Mouse (Mus musculus): ENCODE measurements at regions not wholly inside any gene's neighbourhood (a gene's known extent, or its start where the extent isn't known, plus 50 kb on each side); places are given as distances from the start of the nearest gene placed in this dataset.

DNA sequence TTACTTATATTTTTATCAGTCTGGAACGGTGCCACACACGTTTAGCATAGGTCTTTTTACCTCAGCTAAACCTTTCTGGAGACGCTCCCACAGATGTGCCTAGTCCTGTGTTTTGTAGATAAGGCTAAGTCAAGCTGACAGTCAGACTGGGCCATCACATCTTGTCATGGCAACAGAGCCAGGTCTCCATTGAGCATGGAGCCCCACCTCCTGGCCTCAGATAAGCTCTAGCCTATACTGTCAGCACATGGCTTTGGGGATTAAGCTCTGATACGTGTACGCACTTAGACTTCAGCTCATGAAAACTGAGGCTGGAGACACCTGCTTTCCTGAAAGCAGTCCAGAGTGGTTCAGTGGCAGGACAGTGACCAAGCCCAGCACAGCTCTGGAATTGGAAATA lies 392.4 kb upstream of the Kcnab2 start:
- TF ChIP-seq POLR2A (IDR thresholded peaks at IDR 0.05; ENCODE audit: borderline replicate concordance, low read depth, low read length) (no peak), CTCF (IDR thresholded peaks at IDR 0.05; ENCODE audit: low read depth, low read length) (no peak)
